Mouse (Mus musculus) spleen, postnatal 14 days (tissue): ENCODE results near the gene Vps54.
"Not testable (repeated sequence)": the region's sequence is repeated elsewhere in the genome, so short reads cannot be mapped to it uniquely, and the experiment has no call there.

Source experiments
- DNase-seq, 2 experiments: peaks; one replicate each; pipeline ENCODE4 v3.0.0; 2021 to 2022; ENCODE audit warnings: low spot score in 2 of 2

Vps54 gene

GRCm38 (mm10) chr11:21241351-21241750 is 2.3 kb downstream of the Vps54 start:
- DNase-seq, result no peak

- DNase-seq, result no peak
These were observed 8.3 kb downstream of the Vps54 start for GRCm38 (mm10) chr11:21247203-21247865.

- DNase-seq, result no peak
These were observed 8.9 kb downstream of the Vps54 start for GRCm38 (mm10) chr11:21247940-21248339.

GRCm38 (mm10) chr11:21250366-21250765 is 11.3 kb downstream of the Vps54 start:
- DNase-seq, result no peak

GRCm38 (mm10) chr11:21258611-21259010 is 19.5 kb downstream of the Vps54 start:
- not testable (repeated sequence) for DNase-seq

- DNase-seq, result no peak
These were observed 26.3 kb downstream of the Vps54 start for GRCm38 (mm10) chr11:21265423-21265822.

GRCm38 (mm10) chr11:21276151-21276550 is 37.1 kb downstream of the Vps54 start:
- no peak for DNase-seq

GRCm38 (mm10) chr11:21286391-21286790 is 47.3 kb downstream of the Vps54 start:
- no peak for DNase-seq

- not testable (repeated sequence) for DNase-seq
These were observed 49.1 kb downstream of the Vps54 start for GRCm38 (mm10) chr11:21288153-21288552.

- DNase-seq, result no peak
These were observed 56.4 kb downstream of the Vps54 start for GRCm38 (mm10) chr11:21295486-21295885.

- no peak for DNase-seq
These were observed 64.5 kb downstream of the Vps54 start for GRCm38 (mm10) chr11:21303619-21304018.

GRCm38 (mm10) chr11:21307078-21307668 is 68.1 kb downstream of the Vps54 start:
- DNase-seq, result no peak

GRCm38 (mm10) chr11:21308119-21308518 is 69.0 kb downstream of the Vps54 start:
- peak in 1 of 2 experiments; percentile 19 for DNase-seq

GRCm38 (mm10) chr11:21309516-21309915 is 70.4 kb downstream of the Vps54 start:
- no peak for DNase-seq

- peak in 1 of 2 experiments; percentile 11 for DNase-seq
These were observed 75.0 kb downstream of the Vps54 start for GRCm38 (mm10) chr11:21313922-21314657.

- DNase-seq, result no peak
These were observed 82.5 kb downstream of the Vps54 start for GRCm38 (mm10) chr11:21321577-21321976.

GRCm38 (mm10) chr11:21322349-21322748 is 83.3 kb downstream of the Vps54 start:
- DNase-seq, result no peak

GRCm38 (mm10) chr11:21325781-21326180 is 86.7 kb downstream of the Vps54 start:
- no peak for DNase-seq

- DNase-seq, result no peak
These were observed 87.7 kb downstream of the Vps54 start for GRCm38 (mm10) chr11:21326770-21327169.

- DNase-seq, result no peak
These were observed 88.4 kb downstream of the Vps54 start for GRCm38 (mm10) chr11:21327486-21327885.

- DNase-seq, result no peak
These were observed 89.1 kb downstream of the Vps54 start for GRCm38 (mm10) chr11:21328141-21328540.

- no peak for DNase-seq
These were observed 93.7 kb downstream of the Vps54 start for GRCm38 (mm10) chr11:21332639-21333295.
